Mouse (Mus musculus) erythroblast, embryonic 14.5 days (primary cell): Measurements from ENCODE around the gene Kcnj6.

ENCODE experiments used
- GATA1 ChIP-seq: IDR thresholded peaks from 2 replicates; pipeline ENCODE4 v1.6.1; 2012; ENCODE audit warnings: low read length, inconsistent platforms, mixed read lengths
- TAL1 ChIP-seq: IDR thresholded peaks from 3 replicates; pipeline ENCODE4 v1.6.1; 2012; ENCODE audit warnings: low read length, inconsistent platforms, mixed read lengths

DNA sequence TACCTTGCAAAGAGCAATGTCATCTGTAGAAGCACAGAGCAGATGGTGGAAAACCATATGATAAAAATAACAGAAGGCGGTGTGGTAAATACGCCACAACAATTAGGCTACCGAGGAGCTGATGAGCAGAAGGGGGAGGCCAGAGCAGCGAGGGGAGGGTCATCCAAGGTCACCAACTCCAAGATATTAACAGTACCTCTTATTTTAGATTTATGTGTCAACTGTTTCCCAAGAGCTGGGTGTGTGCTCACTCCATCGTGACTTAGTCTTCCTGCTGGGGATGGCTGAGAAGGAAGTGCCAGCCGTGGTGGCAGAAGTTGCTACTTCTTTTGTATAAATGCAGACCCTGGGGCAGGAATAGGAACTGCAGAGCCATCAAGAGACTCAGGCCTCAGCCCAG lies 28.6 kb downstream of the Kcnj6 start:
- no peak for TF ChIP-seq TAL1
- TF ChIP-seq GATA1 = no peak
